Mouse (Mus musculus): ENCODE data around the gene Yaf2. TPM values are rescaled to one million over a fixed set of nuclear protein-coding genes. Genes with fewer than 3 reads are reported as not detected.
"Not testable (repeated sequence)": the region's sequence is repeated elsewhere in the genome, so short reads cannot be mapped to it uniquely, and the experiment has no call there.

The Yaf2 gene
- 70.4 and 75.8 TPM in 2 replicates for polyA plus RNA-seq (2016; fragmentation: Nextera tagmentation; extraction: Ambion mirVana)

DNA sequence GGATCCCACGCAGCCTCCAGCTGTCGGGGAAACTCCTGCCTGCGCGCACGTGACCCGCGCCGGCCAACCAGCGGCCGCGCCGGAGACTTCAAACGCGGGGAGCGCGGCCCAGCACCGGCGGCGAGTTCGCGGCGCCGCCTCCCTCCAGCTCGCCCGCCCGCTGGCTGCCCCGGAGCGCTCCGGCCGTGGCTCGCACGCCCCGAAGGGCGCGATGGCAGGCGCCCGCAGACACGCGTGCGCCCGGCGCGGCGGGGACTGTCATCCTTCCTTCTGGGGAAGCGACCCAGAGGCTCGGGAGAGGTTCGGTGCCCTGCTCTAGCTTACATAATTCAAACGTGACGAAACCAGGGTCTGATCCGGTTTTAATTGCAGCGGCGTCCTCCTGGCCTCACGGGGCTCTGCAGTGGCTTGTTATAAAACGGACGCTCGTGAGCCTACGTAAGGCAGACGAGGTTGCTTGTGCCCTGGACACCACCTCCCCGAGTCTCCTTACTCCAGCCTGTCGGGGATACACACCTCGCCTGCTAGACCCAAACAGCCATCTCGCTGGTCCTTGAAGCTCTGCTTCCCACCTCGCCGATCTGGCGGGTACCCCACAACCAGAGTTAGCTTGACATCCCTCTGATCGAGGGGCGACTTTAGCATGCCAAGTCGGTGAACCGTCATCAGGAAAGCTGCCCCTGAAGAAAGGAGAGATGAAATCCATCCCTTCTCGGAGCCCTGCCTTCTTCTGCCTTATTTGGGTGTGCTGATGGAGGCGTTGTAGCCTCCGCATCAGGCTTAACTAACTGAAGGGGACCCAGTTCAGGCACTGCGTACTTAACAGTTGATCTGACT, at the start of gene Yaf2:
Gene Yaf2, minus strand, starts transcription at position 11 of the 837 bp plus-strand sequence.
- peak within 1 kb of the TSS; percentile 84 for H3K9ac ChIP-seq (replicated peaks)
- H3K4me2 ChIP-seq, result peak within 1 kb of the TSS; percentile 79
- WGBS, result under 1% methylated on average over 63 of the region's 73 CpGs
- ATAC-seq (ENCODE audit: insufficient number of reproducible peaks, insufficient read depth, low FRiP score, low TSS enrichment, low read depth), result peak; percentile 87
- H3K27me3 ChIP-seq, result 0 out of 2 replicates have a peak, but pooled peaks cover 3% of the 10 kb centered on the region
- peaks cover 5% of the 10 kb centered on the region; the same call in 1 of the 2 replicates for H3K4me1 ChIP-seq (replicated peaks)
- peaks cover 12% of the 10 kb centered on the region for H3K36me3 ChIP-seq
- peak within 1 kb of the TSS; percentile 78 for H3K4me3 ChIP-seq (replicated peaks)
- peak within 1 kb of the TSS; percentile 84 for H3K27ac ChIP-seq
- no peaks in the 10 kb centered on the region for H3K9me3 ChIP-seq

DNA sequence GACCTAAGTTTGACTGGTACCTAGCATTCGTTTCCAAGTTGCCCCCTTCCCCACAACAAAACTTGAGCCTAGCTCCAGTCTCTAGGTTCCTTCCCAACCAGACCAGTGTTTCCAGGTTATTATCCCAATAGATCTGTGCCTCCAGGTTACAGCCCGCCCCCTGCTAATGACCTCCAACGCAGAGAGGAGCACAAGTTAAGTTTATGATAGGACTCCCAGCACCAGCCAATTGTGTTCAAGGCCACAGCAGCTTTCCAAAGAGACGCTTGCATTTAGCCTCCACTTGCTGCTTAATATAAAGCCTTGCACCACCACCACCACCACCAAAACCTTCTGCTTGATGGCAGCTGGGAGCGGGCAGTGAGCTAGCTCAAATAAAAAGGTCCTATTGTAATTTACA, 44.6 kb upstream of the Yaf2 start:
- Histone ChIP-seq H3K36me3 (peaks cover 26% of the 10 kb centered on the region), H3K4me3 (replicated peaks) (no peak overlapping the region), H3K4me2 (no peak overlapping the region), H3K9me3 (no peaks in the 10 kb centered on the region), H3K4me1 (replicated peaks) (no peaks in the 10 kb centered on the region), H3K9ac (replicated peaks) (no peak overlapping the region), H3K27me3 (no peaks in the 10 kb centered on the region), H3K27ac (no peak overlapping the region)
- 54% methylated on average over 5 of the region's 5 CpGs for WGBS
- ATAC-seq (ENCODE audit: insufficient number of reproducible peaks, insufficient read depth, low FRiP score, low TSS enrichment, low read depth), result no peak

DNA sequence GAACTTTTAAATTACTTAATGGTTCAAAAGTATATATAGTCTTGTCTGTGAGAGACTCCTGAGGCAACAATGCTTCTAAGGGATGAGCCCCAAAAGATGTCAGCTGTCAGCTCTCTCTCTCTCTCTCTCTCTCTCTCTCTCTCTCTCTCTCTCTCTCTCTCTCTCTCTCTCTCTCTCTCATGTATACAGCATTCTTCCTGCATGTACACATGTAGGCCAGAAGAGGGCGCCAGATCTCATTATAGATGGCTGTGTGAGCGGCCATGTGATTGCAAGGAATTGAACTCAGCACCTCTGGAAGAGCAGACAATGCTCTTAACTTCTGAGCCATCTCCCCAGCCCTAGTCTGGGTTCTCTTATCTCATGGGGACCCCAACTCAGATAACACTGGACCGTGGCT, 42.4 kb upstream of the Yaf2 start:
- Histone ChIP-seq H3K36me3 (peaks cover 7% of the 10 kb centered on the region), H3K9me3 (no peaks in the 10 kb centered on the region), H3K4me2 (no peak overlapping the region), H3K4me3 (replicated peaks) (no peak overlapping the region), H3K4me1 (replicated peaks) (no peaks in the 10 kb centered on the region), H3K27ac (no peak overlapping the region), H3K27me3 (no peaks in the 10 kb centered on the region), H3K9ac (replicated peaks) (no peak overlapping the region)
- ATAC-seq (ENCODE audit: insufficient number of reproducible peaks, insufficient read depth, low FRiP score, low TSS enrichment, low read depth), result no peak
- whole genome bisulfite sequencing, result 78% methylated on average over 3 of the region's 3 CpGs

DNA sequence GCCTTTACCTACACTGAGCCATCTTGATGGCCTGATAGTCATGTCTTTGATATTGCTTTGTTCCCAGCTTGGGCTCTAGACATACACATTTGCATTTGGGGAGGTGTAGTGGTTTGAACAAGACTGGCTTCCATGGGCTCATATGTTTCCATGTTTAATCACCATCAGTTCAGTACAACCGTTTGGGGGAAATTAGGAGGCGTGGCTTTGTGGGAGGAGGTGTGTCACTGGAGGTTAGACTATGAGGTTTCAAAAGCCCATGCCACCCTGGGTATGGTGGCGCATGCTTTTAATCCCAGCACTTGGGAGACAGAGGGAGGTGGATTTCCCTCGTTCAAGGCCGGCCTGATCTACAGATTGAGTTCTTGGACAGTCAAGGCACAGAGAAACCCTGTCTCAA, 39.0 kb upstream of the Yaf2 start:
- no peak overlapping the region for H3K27ac ChIP-seq
- no peaks in the 10 kb centered on the region for H3K9me3 ChIP-seq
- no peak overlapping the region for H3K9ac ChIP-seq (replicated peaks)
- H3K4me2 ChIP-seq, result no peak overlapping the region
- no peak for ATAC-seq (ENCODE audit: insufficient number of reproducible peaks, insufficient read depth, low FRiP score, low TSS enrichment, low read depth)
- no peak overlapping the region for H3K4me3 ChIP-seq (replicated peaks)
- no peaks in the 10 kb centered on the region for H3K4me1 ChIP-seq (replicated peaks)
- H3K27me3 ChIP-seq, result no peaks in the 10 kb centered on the region
- WGBS, result 88% methylated on average over 5 of the region's 5 CpGs
- no peaks in the 10 kb centered on the region for H3K36me3 ChIP-seq

DNA sequence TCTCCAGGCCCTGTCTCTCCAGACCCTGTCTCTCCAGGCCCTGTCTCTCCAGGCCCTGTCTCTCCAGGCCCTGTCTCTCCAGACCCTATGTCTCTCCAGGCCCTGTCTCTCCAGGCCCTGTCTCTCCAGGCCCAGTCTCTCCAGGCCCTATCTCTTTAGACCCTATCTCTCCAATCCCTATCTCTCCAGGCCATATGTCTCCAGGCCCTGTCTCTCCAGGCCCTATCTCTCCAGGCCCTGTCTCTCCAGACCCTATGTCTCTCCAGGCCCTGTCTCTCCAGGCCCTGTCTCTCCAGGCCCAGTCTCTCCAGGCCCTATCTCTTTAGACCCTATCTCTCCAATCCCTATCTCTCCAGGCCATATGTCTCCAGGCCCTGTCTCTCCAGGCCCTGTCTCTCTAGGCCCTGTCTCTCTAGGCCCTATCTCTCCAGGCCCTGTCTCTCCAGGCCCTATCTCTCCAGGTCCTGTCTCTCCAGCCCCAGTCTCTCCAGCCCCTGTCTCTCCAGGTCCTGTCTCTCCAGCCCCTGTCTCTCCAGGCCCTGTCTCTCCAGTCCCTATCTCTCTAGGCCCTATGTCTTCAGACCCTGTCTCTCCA, 35.9 kb upstream of the Yaf2 start:
- not testable (repeated sequence) for H3K9ac ChIP-seq (replicated peaks); ATAC-seq (ENCODE audit: insufficient number of reproducible peaks, insufficient read depth, low FRiP score, low TSS enrichment, low read depth); H3K36me3 ChIP-seq; H3K9me3 ChIP-seq; H3K4me1 ChIP-seq (replicated peaks); H3K27me3 ChIP-seq; H3K4me2 ChIP-seq; H3K27ac ChIP-seq; H3K4me3 ChIP-seq (replicated peaks)

DNA sequence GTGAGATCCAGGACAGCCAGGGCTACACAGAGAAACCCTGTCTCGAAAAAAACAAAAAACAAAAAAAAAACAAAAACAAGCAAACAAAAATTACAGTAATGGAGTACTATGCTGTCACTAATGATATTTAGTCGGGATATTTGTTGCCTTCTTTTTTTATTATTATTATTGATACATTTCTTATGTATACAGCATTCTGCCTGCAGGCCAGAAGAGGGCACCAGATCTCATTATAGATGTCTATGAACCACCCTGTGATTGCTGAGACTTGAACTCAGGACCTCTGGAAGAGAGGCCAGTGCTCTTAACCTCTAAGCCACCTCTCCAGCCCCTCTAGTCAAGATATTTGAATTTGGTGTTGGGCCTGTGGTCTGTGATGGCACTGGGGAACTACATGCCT, 35.1 kb upstream of the Yaf2 start:
- Histone ChIP-seq H3K4me2 (no peak overlapping the region), H3K4me3 (replicated peaks) (no peak overlapping the region), H3K4me1 (replicated peaks) (no peaks in the 10 kb centered on the region), H3K9me3 (no peaks in the 10 kb centered on the region), H3K27ac (no peak overlapping the region), H3K9ac (replicated peaks) (no peak overlapping the region), H3K27me3 (no peaks in the 10 kb centered on the region), H3K36me3 (no peaks in the 10 kb centered on the region)
- 88% methylated on average over 2 of the region's 2 CpGs for WGBS
- no peak for ATAC-seq (ENCODE audit: insufficient number of reproducible peaks, insufficient read depth, low FRiP score, low TSS enrichment, low read depth)

DNA sequence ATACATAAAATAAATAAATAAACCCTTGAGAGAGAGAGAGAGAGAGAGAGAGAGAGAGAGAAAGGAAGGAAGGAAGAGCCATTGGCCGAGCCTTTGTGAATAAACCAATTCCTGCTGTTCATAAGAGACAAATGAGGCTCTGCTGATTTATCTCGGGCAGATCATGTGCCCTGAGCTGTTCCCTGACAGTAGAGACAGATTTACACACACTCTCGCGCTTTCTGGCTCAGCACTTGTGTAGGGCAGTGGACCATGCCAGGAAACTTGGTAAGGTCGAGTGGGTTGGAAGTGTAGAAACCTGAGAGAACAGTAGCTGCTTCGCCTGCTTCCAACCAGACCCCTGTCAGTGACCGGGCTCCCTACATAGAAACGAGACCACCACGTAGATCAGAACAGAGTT, 31.8 kb upstream of the Yaf2 start:
- Histone ChIP-seq H3K4me1 (replicated peaks) (no peaks in the 10 kb centered on the region), H3K4me2 (no peak overlapping the region), H3K27ac (no peak overlapping the region), H3K9me3 (no peaks in the 10 kb centered on the region), H3K27me3 (no peaks in the 10 kb centered on the region), H3K4me3 (replicated peaks) (no peak overlapping the region), H3K36me3 (no peaks in the 10 kb centered on the region), H3K9ac (replicated peaks) (no peak overlapping the region)
- 58% methylated on average over 9 of the region's 9 CpGs for WGBS
- ATAC-seq (ENCODE audit: insufficient number of reproducible peaks, insufficient read depth, low FRiP score, low TSS enrichment, low read depth), result no peak

DNA sequence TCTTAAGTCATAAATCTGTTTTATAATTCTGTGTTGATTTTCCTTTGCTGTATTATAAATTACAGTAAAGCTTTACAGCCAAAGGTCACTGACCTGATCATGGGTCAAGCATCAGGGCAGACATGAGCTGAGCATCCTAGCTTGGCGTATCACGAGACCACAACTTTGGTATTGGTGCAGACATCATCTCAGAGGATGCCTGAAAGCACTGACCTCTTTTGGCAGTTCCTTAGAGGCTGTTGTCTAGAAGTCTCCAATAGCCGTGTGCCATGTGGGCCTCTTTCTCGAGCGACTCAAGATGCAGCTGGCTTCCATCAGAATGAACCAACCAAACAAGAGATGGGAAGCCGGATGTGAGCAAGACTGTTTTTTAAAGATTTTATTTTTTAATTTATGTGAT, 28.8 kb upstream of the Yaf2 start:
- no peak for ATAC-seq (ENCODE audit: insufficient number of reproducible peaks, insufficient read depth, low FRiP score, low TSS enrichment, low read depth)
- H3K36me3 ChIP-seq, result no peaks in the 10 kb centered on the region
- WGBS, result 90% methylated on average over 6 of the region's 6 CpGs
- no peaks in the 10 kb centered on the region for H3K9me3 ChIP-seq
- H3K27ac ChIP-seq, result no peak overlapping the region
- H3K4me3 ChIP-seq (replicated peaks), result no peak overlapping the region
- H3K27me3 ChIP-seq, result no peaks in the 10 kb centered on the region
- no peak overlapping the region for H3K9ac ChIP-seq (replicated peaks)
- no peaks in the 10 kb centered on the region for H3K4me1 ChIP-seq (replicated peaks)
- H3K4me2 ChIP-seq, result no peak overlapping the region

DNA sequence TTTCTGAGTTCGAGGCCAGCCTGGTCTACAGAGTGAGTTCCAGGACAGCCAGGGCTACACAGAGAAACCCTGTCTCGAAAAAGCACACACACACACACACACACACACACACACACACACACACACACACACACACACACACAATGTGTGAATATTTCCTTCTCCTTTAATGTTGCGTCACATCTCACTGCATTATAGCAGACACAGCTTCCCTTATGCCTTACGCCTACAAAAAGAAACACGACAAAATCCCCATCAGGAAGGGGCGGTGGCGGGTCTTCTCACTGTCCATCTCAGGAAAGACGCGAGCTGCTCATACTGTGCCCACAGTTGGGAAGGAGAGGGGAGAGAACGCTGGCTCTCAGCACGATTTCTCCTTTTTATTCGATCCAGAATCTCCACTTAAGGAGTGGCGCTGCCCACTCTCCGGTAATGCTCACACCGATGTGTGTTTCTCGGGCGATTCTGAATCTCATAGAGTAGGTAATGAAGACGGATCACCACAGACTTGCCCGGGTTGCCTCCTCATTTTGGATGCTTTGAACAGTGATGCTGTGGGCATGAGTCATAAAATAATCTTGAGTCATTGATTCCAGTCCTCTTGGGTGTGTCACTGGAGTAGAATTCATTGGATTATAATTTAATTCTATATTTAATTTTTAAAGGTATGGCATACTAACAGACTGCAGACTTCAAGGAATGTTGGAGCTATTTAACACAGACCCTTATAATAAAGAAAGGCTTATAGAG, 21.8 kb upstream of the Yaf2 start:
- Histone ChIP-seq H3K36me3 (no peaks in the 10 kb centered on the region), H3K9me3 (no peaks in the 10 kb centered on the region), H3K27me3 (no peaks in the 10 kb centered on the region), H3K4me3 (replicated peaks) (no peak overlapping the region), H3K27ac (no peak overlapping the region), H3K9ac (replicated peaks) (no peak overlapping the region), H3K4me2 (no peak overlapping the region), H3K4me1 (replicated peaks) (no peaks in the 10 kb centered on the region)
- WGBS, result 87% methylated on average over 18 of the region's 19 CpGs
- ATAC-seq (ENCODE audit: insufficient number of reproducible peaks, insufficient read depth, low FRiP score, low TSS enrichment, low read depth), result no peak

DNA sequence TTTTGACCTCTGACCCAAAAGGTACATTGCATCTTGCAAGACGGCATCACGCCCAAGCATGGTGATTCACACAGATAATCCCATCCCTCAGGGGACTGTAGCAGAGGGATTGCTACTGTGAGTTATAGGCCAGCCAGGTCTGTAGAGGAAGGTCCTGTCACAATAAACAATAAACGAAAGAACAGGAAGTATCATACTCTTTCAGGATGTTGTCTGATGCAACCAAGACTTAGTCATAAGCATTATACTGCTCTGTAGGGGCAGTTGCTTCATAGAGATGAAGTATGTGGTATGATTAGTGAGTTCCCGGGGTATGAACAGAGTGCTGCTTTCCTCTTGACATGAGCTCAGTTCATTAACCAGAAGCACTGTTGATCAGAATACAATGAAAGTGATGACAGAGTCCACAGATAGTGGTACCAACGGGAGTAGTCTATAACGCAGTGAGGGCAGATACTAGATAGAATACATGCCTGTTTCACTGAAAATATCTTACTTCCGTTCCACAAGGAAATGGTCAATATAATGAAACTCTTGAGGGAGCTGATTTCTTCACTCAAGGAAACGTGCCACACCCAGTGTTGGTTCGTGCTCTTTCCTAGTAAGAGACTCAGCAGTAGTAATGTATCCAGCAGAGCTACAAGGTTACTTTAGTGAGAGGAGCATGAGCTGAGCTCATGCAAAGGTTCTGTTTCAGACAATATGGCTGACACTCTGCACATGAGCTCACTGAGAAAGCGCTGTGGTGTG, 4.1 kb upstream of the Yaf2 start:
- WGBS, result 89% methylated on average over 10 of the region's 10 CpGs
- no peaks in the 10 kb centered on the region for H3K9me3 ChIP-seq

DNA sequence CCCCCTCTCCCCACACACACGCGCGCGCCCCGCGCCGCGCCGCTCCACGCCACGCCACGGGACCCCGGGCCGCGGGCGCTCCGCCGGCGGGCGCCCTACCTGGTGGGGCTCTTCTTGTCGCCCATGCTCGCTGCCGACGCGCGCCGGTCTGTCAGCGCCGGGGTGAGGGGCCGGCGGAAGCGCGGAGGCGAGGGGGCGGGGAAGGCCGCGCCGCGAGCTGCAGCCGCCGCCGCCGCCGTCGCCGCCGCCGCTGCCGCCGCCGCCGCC, 144 bp downstream of the Yaf2 start:
- Histone ChIP-seq H3K4me1 (replicated peaks) (peaks cover 5% of the 10 kb centered on the region; the same call in 1 of the 2 replicates), H3K27ac (peak overlapping the region; percentile 84), H3K27me3 (0 out of 2 replicates have a peak, but pooled peaks cover 3% of the 10 kb centered on the region), H3K4me3 (replicated peaks) (peak overlapping the region; percentile 78), H3K9me3 (no peaks in the 10 kb centered on the region), H3K9ac (replicated peaks) (peak overlapping the region; percentile 84), H3K4me2 (peak overlapping the region; percentile 26; the same call in 1 of the 2 replicates), H3K36me3 (peaks cover 12% of the 10 kb centered on the region)
- 0% methylated on average over 4 of the region's 52 CpGs for WGBS
- ATAC-seq (ENCODE audit: insufficient number of reproducible peaks, insufficient read depth, low FRiP score, low TSS enrichment, low read depth), result 0 out of 2 replicates have a peak, but pooled peaks have one; percentile 15

More for the DNA sequence above, 4.1 kb upstream of the Yaf2 start:
- H3K27ac ChIP-seq, result no peak overlapping the region
- no peaks in the 10 kb centered on the region for H3K36me3 ChIP-seq
- no peak overlapping the region for H3K4me2 ChIP-seq
- no peak overlapping the region for H3K4me3 ChIP-seq (replicated peaks)
- no peak overlapping the region for H3K9ac ChIP-seq (replicated peaks)
- H3K27me3 ChIP-seq, result 0 out of 2 replicates have a peak, but pooled peaks cover 3% of the 10 kb centered on the region
- 0 out of 2 replicates have a peak, but pooled peaks cover 5% of the 10 kb centered on the region for H3K4me1 ChIP-seq (replicated peaks)
- no peak for ATAC-seq (ENCODE audit: insufficient number of reproducible peaks, insufficient read depth, low FRiP score, low TSS enrichment, low read depth)

Data from limb, embryonic 12.5 days (tissue).